ENCODE assay signal across 8 mouse cellular contexts in the genomic region with DNA sequence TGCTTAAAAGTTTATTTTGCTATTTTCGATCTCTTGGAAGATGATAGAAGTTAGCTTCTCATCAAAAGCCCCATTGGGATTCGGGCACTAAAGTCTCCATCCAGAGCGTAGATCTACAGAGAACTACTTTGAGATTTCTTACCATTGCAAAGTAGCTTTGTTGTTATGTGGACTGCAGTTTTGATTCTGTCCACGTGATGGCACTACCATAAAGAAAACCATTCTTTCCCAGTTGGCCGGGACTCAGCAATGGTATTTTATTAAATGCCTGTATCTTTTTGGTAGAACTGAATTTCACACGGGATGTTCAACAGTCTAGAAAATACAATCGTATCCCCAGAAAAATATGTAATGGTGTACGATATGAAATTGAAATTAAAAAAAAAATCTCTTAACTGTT. TPM values are rescaled to one million over a fixed set of nuclear protein-coding genes. Genes with fewer than 3 reads are reported as not detected.
DNase-seq lines count a peak whose midpoint lies in the region; ATAC-seq and TF ChIP-seq lines count a peak whose summit lies in the region.

No protein-coding gene starts in this region.

- H3K9me3 ChIP-seq in E14TG2a.4 (ENCODE audit: low read length), result no peaks in the 10 kb centered on the region
- no peaks in the 10 kb centered on the region for H3K9me3 ChIP-seq in embryonic facial prominence, embryonic 11.5 days (replicated peaks; ENCODE audit: control insufficient read depth, low read length)
- 0 out of 2 replicates have a peak, but pooled peaks cover 4% of the 10 kb centered on the region for H3K9me3 ChIP-seq in forebrain, embryonic 13.5 days (replicated peaks)

- peaks cover 20% of the 10 kb centered on the region for H3K27me3 ChIP-seq in E14TG2a.4 (ENCODE audit: insufficient read depth, low read length)
- no peaks in the 10 kb centered on the region for H3K27me3 ChIP-seq in embryonic facial prominence, embryonic 11.5 days (ENCODE audit: control insufficient read depth, insufficient read depth, low read length)
- no peaks in the 10 kb centered on the region for H3K27me3 ChIP-seq in forebrain, embryonic 13.5 days

- no peak overlapping the region for H3K27ac ChIP-seq in embryonic facial prominence, embryonic 11.5 days (replicated peaks; ENCODE audit: low read depth, low read length)
- H3K27ac ChIP-seq in forebrain, embryonic 13.5 days, result no peak overlapping the region

- no peak overlapping the region for H3K4me3 ChIP-seq in E14TG2a.4 (replicated peaks; ENCODE audit: low read length)
- H3K4me3 ChIP-seq in embryonic facial prominence, embryonic 11.5 days (ENCODE audit: low read depth, low read length), result no peak overlapping the region
- no peak overlapping the region for H3K4me3 ChIP-seq in forebrain, embryonic 13.5 days

- no peaks in the 10 kb centered on the region for H3K36me3 ChIP-seq in E14TG2a.4 (ENCODE audit: insufficient read depth, low read length)
- no peaks in the 10 kb centered on the region for H3K36me3 ChIP-seq in embryonic facial prominence, embryonic 11.5 days (replicated peaks; ENCODE audit: control insufficient read depth, insufficient read depth, low read depth, low read length)
- H3K36me3 ChIP-seq in forebrain, embryonic 13.5 days (ENCODE audit: poor library complexity, severe bottlenecking), result no peaks in the 10 kb centered on the region

- H3K9ac ChIP-seq in embryonic facial prominence, embryonic 11.5 days (replicated peaks; ENCODE audit: low read length), result no peak overlapping the region
- no peak overlapping the region for H3K9ac ChIP-seq in forebrain, embryonic 13.5 days

- 23% methylated on average over 8 of the region's 8 CpGs for WGBS in embryonic facial prominence, embryonic 11.5 days
- WGBS in forebrain, embryonic 13.5 days, result 25% methylated on average over 8 of the region's 8 CpGs

- peaks cover 9% of the 10 kb centered on the region for H3K4me1 ChIP-seq in E14TG2a.4 (replicated peaks; ENCODE audit: low read depth, low read length)
- no peaks in the 10 kb centered on the region for H3K4me1 ChIP-seq in embryonic facial prominence, embryonic 11.5 days (ENCODE audit: control insufficient read depth, insufficient read depth, low read length)
- H3K4me1 ChIP-seq in forebrain, embryonic 13.5 days, result 0 out of 2 replicates have a peak, but pooled peaks cover 4% of the 10 kb centered on the region

- peak; percentile 77 to 81 for DNase-seq in left cerebral cortex, adult 18-20 months (ENCODE audit: low spot score in 2 of 2)
- no peak for DNase-seq in left cerebral cortex, adult 11 months (ENCODE audit: low spot score)
- DNase-seq in adipocyte (ENCODE audit: low spot score), result peak; percentile 77
- DNase-seq in embryonic facial prominence, embryonic 11.5 days (ENCODE audit: low spot score), result peak; percentile 85
- DNase-seq in layer of hippocampus, postnatal 25 days (ENCODE audit: extremely low spot score in 1 of 2, low spot score in 1 of 2), result peak; percentile 41 to 84
- DNase-seq in natural killer cell, adult 2 months (ENCODE audit: low spot score in 2 of 2), result peak; percentile 37 to 54

- TF ChIP-seq CTCF in E14TG2a.4 (conservative IDR thresholded peaks at IDR 0.05; ENCODE audit: low read length), result peak; percentile 76

- ATAC-seq in embryonic facial prominence, embryonic 11.5 days (replicated peaks; ENCODE audit: insufficient number of reproducible peaks, low FRiP score, low TSS enrichment, low read depth), result no peak
- ATAC-seq in forebrain, embryonic 13.5 days, result no peak

- H3K4me2 ChIP-seq in embryonic facial prominence, embryonic 11.5 days (ENCODE audit: low read depth, low read length), result no peak overlapping the region
- no peak overlapping the region for H3K4me2 ChIP-seq in forebrain, embryonic 13.5 days

RNA-seq across cellular contexts. Expression of a gene that starts 2.6 kb away (rescaled TPM):
- total RNA-seq in left cerebral cortex, adult 18-20 months (2021), result 100 to 1,000 TPM; 272 to 280 TPM
- 152 and 155 TPM in 2 replicates for polyA plus RNA-seq in embryonic facial prominence, embryonic 11.5 days (2014; fragmentation: Nextera tagmentation; extraction: Ambion mirVana)
- 100 to 1,000 TPM; 252 to 262 TPM for total RNA-seq in layer of hippocampus, postnatal 25 days (2021)
- 89.4 and 113 TPM in 2 replicates for polyA plus RNA-seq in forebrain, embryonic 13.5 days (2015; fragmentation: Nextera tagmentation; extraction: Ambion mirVana)

RNA-seq across cellular contexts. Expression of a gene that starts 35.2 kb away (rescaled TPM):
- total RNA-seq in left cerebral cortex, adult 18-20 months (2021), result not detected
- polyA plus RNA-seq in embryonic facial prominence, embryonic 11.5 days (2014; fragmentation: Nextera tagmentation; extraction: Ambion mirVana), result 0.36 and 0.40 TPM in 2 replicates
- not detected for total RNA-seq in layer of hippocampus, postnatal 25 days (2021)
- polyA plus RNA-seq in forebrain, embryonic 13.5 days (2015; fragmentation: Nextera tagmentation; extraction: Ambion mirVana), result 0.16 TPM in 1 of 2 replicates, not detected in the other
